Mouse (Mus musculus) gastrocnemius, postnatal 25 days (tissue): ENCODE measurements at regions not wholly inside any gene's neighbourhood (a gene's known extent, or its start where the extent isn't known, plus 50 kb on each side); places are given as distances from the start of the nearest gene placed in this dataset.

Experiments
- DNase-seq: peaks from one replicate; pipeline ENCODE4 v3.0.0; 2022

DNA sequence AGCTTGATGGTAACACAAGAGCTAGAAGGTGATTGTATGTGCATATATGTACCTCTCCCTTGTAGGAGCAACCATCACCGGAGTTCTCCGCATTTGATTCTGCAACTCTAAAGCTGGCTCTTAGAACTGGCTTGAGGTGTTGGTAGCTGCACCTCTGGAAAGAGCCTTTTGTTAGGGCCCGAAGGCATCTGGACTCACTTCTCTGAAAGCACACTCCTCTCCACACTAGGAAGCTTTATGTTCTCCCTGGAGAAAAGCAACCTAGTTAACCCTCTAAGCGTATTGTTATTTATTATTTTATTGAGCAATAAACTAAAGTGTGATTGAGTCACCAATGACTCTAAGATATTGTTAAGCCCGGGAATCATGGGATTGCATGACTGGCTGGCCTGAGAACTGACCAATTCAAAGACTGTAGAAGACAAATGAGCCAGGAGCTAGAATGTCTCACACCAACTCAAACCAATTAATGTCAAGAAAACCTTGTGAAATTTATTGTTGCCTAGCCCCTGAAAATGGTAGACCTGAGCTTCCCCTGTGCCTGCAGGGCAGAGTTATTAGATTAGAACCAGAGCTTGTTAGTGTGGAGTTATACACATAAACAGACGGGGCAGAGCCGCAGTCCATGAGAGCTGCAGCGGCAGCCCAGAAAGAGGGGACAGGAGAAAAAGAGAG lies 340.6 kb downstream of the Setd4 start:
- no peak for DNase-seq

DNA sequence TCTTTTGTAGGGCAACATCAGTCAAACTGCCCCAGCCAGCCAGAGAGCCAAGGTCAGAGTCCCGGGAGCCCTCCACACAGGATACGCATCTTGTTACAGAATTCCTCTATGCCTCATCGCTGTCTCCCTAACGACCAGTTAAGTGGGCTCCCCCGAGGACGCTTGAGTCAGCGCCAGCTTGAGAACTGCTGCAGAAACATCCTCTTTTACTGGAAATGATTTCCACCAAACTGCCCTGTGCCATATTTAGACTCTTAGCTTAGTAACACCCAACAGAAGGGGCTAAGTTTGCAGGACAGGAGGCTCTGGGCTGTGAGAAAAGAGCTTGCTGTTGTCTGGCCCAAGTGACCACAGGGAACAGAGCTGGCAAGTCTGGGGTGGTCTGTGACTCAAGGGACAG lies 357.0 kb downstream of the Setd4 start:
- peak; percentile 23 for DNase-seq

DNA sequence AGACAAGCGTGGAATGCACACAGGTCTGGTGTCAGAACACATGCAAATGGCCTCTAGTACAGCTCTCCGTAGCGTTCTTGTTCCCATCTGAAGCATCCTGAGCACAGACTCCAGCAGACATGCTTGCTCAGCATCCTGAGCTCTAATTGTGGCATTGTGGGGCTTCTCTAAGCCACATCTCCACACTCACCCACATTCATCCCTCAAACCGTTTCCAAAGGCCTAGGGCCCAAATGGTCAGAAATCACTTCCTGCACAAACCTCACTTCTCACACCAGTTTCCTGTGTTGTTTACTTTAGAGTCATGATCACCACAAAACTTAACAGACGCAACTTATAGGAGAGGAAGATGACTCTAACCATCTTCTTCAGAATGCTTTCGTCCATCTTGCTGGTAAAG lies 358.1 kb downstream of the Setd4 start:
- DNase-seq, result no peak

DNA sequence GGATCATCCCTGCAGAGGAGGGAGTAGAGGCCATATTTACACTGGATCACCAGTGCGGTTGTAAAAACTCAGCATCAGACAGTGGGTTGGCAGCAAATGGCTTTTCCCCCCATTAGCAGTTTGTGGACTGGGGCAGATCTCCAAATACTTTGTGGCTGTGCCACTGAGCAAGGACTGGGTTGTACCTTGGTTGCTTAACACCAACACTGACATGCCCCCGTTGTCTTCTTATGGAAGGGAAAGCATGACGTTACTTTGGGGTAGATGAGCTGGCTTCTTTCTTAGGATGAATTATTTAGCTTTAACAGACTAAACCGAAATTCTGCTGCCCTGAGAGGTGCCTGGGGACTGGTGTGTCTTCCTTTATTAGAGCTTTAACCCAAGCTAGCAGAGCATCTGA lies 365.0 kb downstream of the Setd4 start:
- no peak for DNase-seq

DNA sequence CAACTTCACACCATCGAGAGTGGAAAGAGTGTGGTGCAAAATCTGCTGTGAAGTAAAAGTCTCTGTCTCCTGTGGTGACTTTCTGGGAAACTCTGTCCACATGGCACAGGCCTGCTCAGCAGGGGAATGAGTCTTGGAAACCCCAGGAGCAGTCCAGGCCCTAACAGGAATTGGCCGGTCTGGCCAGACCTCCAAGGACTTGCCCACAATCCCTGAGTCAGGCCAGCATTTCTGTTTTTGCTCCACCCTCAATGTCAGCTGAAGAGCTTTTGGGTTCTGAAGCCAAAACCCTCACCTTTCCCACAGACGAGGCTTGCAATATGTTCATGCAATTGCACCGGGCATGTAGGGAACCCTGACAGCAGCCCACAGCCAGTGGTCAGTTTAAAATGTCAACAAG lies 365.5 kb downstream of the Setd4 start:
- no peak for DNase-seq

DNA sequence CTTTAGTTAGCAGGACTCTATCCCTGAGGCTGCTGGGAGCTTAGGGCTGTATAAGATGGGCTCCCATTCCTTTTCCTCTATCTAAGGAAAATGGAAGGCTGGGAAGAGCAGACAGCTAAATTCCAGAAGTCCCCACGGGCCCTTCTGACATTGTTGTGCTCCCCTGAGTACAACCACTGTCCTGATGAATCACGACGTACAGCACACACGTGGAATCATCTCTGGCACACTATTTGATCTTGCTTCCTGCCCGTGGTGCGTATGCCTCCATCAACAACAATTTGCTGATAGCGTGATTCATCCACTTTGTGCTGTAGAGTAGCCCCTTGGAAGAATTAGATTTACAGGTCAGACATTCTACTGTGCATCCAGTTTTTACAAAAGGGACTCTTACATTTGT lies 378.2 kb downstream of the Setd4 start:
- DNase-seq, result no peak

DNA sequence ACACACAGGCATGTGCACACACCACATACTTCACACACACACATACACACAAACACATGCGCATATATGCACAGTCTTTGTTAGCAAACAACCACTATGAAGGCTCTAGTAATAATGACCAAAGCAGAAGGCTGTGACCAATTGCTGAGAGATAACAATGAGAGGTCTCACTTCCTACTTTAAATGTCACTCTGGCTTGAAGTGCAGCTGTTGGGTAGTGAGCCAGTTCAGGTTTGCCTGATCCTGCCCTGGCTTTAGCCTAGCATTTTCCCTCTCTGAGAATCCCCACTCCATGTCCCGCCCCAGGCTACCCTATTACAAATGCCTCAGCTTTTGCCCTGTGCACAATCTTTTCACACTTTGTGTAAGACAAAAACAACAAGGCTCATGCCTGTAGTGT lies 378.7 kb downstream of the Setd4 start:
- no peak for DNase-seq

DNA sequence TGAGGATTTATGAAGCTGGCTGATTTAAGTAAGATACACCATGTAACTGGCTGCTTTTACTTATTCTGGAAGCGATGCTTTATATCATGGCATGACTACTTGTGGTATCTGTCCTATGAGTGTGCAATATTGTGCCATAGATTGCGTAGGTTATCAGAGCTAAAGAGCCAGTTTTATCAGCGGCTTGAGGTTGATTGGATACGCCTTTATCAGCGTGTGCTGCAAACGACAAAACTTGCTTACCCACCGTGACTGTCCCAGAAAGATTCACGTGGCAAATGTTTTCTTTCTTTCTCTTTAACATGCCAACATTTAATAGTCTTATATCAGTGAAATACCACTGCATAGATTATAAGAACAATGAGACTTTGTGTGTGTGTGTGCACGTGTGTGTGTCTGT lies 384.1 kb downstream of the Setd4 start:
- no peak for DNase-seq

DNA sequence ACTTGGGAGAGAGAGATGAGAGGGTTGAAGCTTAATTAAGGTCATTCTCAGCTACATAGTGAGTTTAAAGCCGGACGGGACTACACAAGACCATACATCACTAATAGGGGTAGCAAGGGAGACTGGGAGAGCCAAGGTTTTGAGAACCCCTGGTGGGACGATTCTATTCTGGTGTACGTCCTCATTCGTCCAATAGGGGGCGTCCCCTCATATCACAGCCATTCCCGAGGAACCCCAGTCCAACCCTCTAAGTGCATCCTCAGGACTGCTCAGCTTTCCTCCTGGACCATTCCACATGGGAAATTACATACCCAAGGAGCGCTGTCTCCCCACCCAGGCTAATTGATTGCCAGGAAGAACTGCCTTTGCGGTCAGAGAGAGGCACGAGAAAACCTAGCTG lies 385.5 kb downstream of the Setd4 start:
- DNase-seq, result no peak

DNA sequence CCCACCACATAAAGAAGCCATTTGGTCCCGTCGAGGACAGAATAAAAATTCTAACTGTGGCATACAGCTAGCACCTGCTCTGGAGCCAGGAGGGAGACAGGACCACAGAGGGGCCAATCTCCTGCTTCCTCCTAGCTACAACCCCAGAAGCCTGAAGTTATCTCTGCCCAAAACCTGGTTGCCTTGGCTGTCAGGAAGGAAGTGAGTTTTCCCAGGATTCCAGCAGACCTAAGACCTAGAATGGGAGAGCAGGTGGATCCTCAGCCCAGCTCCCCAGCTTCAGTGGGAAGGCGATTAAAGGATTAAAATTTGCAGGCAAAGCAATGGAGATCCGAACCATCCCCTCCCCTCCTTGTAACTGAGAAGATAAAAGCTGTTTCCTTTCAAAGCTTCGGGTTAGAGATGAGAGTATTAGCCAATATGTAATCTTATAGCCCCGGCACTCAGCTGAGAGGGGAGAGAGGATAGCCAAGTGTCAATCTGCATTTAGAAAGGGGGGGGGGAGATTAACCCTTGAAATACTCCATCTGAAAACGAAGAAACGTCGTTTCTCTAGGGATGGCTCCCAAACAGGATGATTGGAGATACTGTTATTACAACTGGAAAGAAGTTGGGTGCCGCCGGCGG lies 386.1 kb downstream of the Setd4 start:
- DNase-seq, result no peak

DNA sequence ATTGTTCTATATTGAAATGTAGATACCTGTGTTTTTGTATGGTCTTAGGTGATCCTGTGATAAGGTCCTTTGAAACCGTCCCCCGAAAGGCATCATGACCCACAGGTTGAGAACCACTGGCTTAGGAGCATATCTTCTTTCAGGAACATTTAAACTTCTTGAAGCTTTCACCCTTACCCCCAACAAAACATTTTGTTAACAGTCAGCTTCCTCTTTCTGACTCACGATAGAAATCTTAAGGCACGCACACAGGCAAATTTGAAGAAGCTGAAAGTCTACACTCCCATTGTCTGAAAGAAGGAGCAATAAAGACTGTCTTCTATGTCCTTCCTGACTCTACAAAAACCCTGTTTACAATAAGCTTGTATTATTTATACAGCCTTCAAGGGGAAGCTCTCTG lies 388.2 kb downstream of the Setd4 start:
- DNase-seq, result no peak

DNA sequence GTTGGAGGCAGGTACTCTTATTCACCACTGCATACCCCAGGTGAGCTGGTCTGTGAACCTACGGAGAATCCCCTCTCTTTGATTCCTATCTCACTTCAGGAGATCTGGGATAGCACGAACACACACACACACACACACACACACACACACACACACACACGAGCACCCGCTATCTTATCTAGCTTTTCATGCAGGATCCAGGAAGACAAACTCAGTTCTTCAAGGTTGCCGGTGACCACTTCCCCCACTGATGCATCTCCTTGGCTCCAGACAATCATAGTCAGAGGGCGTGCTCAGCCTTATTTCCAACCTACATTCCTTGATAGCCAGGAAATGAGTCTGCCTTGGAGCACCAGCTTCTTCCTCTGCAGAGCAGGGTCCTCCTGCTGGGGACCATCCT lies 387.7 kb upstream of the Runx1 start:
- DNase-seq, result no peak

DNA sequence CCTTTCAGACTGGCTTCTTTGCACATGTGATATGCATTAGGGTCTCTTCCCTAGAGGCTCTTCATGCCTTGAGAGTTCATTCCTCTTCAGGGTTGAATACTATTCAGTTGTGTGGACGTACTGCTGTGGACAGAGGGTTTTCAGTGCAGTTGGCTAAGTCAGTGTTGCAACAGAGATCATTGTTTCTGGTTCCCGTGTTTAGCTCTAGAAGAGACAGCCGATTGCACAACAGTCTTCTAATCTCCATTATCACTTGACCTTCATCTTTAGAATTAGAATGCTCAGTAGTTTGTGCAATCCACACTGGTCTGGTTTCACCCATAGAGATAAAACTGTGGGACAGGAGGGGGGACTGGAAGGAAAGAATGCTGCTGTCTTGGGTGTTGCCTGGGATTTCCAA lies 381.7 kb upstream of the Runx1 start:
- DNase-seq, result no peak

DNA sequence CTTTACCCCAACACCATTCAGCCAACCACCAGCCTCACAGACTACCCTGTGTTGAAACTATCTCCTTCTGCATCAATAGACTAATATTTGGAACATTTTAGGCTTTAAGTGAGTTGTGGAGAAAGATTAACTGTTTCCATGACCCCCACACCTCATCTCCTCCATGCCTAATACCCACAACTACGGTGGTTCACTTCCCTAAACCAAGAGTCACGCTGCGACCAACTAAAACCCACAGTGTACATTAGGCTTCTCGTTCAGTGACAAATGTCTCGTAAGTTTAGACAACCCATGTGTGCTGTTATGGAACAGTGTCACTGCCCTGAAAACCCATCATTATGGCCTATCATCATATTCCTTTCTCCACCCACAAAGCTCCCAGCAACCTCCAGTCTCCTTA lies 381.3 kb upstream of the Runx1 start:
- no peak for DNase-seq

DNA sequence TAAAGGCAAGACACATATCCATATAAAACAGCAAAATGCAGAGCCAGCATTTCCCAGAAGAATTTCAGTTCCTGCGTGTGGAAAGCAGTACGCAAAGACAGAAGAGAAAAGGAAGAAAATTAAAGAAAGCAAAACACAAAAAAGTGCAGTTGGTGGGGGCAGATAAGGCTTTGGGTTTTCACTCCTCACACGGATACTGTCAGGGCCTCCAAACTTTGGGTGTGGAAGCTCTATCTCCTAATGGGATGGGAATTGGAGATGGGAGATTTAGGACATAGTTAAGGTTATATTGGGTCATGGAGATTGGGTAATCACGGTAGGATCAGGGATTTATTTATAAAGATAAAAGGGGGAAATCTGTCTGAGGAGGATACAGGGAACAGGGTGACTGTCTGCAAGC lies 380.4 kb upstream of the Runx1 start:
- no peak for DNase-seq

DNA sequence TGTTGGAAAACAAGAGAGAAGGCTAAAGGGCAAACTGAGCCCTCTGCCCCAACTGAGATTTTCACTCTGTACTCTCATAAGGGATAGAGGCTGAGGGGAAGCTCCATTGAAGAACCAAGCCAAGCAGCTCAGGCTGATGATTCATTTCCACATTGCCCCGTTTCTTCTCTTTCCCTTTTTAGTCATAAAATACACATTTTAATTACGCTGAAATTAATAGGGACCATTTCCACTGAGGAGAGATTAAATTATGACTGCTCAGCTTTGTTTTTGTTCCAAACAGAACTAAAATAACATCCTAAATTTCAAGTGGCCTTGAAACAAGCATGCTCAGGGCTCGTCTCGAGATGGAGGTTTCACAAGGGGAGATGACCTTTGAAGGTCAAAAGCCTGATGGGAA lies 378.7 kb upstream of the Runx1 start:
- no peak for DNase-seq

DNA sequence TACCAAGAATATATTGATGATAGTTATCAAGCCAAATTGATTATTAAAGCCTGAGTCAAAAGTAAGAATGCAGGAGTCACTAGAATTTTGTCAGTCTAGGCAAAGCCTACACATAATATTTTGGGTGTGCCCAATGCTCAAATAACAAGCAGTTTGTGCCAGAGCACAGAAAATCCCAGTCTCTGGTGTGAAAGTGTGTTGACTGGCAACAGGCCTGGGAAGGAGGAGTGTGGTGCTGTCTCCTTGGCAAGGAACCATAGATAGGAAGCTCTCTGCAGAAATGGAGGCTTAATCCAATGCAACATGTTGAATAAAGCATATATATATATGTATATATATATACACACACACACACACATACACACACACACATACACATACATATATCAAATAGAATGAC lies 376.6 kb upstream of the Runx1 start:
- no peak for DNase-seq

DNA sequence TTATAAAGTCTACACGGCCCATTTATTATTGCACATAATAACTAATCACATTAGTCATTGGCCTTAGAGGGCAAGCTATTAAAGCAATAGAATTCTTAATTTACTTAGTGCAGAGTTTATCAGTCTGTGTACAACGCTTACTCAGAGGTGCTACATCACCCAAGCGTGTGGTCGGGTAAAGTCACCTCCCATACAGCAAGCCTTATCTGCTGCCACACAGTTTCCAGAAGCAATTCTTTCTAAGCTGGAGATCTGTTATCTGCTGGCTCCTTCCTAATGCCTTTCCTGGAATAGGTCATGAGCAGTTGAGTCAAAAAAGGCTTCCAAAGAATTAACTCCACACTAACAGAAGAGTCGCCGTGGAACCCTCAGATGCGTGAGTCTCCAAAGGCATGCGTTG lies 371.4 kb upstream of the Runx1 start:
- DNase-seq, result no peak

DNA sequence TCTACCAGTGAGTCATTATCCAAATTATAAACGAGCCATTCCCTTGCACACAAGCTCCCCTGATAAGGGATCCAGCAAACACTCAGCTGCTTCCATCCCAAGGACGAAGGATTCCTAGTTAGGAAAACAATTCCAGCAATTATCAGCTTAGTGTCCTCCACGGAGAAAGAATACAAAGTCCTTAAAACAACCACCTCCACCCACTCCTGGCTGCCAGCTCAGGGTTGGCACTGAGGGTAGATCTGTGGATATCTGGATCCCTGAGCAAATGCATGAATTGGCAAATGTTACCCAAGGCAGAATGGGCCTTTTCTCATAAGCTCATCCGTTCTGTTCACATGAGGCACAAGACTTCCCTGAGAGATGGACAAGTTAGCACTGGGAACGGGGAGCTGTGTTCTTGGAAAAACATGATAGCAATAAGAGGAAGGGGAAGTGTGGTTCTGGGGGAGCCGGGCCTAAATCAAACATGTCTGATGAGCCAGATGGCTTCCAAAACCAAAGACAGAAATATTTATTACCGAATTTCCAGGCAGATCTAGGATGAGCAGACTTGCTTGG lies 368.1 kb upstream of the Runx1 start:
- no peak for DNase-seq

DNA sequence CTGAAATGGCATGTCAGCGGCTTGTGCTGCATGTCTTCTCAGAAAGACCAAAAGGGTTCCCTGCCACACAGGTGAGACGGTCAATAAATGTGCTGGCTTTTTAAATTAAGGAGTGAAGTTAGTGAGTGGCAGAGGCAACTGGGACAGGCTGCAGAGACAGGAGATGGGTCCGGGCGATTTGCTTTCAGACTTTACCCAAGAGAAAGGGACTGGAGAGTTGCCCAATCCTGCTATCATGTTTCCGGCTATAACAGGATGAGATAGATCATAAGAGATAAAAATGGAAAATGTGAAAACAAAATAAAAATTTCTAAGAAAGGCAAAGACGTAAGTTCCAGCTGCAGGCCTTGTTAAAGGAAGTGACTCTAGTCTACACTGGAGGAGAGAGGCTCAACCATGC lies 367.3 kb upstream of the Runx1 start:
- no peak for DNase-seq

DNA sequence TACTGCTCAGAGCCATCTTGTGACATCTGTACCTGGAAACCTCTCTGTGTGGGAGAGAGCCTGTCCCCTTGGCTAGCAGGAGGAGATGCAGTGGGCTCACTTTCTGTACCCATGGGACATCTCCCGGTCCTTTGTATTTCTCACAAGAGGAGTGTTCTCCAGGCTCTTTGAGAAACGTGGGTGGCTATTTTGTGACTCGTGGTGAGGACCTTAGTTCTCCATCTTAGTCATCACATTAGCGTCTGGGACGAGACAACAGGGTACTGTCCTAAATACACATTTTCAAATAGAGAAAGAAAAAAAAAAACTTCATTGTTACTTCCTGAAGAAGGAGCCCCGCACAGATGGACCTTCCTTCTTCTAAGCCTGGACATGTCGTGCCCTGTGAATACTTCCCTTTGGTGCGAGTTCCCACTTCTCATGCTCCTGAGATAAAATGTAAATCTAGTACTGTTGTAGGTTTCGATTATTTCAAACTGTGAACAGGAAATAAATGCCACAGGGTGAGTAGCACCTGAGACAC lies 366.8 kb upstream of the Runx1 start:
- no peak for DNase-seq

DNA sequence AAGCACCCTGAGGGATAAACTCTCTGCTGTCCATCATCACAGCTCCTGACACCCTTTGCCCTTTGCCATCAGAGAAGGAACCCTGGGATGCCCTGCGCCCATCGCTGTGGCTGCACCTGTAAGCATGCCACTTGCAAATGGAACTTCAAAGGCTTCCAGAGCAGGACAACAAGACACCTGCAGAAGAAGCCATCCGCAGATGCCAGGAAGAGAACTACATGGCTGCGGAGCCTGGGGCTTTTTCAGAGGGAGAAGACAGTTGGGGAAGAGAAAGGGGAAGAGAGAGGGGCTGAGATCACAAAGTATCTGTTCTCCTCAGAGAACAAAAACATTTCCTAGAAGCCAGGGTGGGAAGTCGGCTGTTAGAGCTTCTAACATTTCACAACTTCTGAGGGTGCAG lies 365.2 kb upstream of the Runx1 start:
- no peak for DNase-seq

DNA sequence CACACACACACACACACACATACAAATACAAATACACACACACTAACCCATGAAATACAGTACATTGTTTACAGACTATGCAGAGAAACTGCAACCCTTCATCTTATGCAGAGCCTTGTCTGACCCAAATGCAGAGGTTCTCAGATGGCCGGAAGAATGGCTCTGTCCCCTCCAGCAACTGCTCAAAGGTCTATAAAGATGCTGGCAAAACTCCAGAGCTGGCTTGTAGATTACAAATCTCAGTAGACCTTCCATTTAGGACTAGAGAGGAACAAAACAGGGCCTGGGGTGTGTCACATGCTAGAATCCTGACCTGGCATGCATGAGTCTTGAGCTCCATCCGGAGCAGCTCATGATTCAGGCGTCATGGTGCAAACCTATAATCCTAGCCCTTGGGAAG lies 364.4 kb upstream of the Runx1 start:
- DNase-seq, result no peak

DNA sequence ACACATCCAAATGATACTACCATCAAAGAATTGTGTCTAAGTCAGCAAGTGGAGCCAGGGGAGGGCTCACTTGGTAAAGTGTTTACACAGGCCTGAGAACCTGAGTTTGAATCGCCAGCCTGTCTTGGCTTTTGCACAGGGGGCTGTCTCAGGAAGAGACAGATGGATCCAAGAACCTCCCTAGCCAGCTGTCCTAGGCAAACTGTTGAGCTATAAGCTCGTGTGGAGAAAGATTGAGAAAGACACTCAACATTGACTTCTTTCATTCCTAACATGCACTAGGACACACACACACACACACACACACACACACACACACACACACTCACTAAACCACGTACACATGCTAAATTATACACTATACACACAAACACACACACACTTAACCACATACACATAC lies 363.9 kb upstream of the Runx1 start:
- DNase-seq, result no peak
